Mouse (Mus musculus): ENCODE data around the gene Pde3a.

- TF ChIP-seq CTCF (IDR thresholded peaks at IDR 0.05; ENCODE audit: low read depth, low read length) (no peak), POLR2A (IDR thresholded peaks at IDR 0.05; ENCODE audit: insufficient read depth, low read length) (no peak)
Observed at GRCm38 (mm10) chr6:141541136-141541535, 292.1 kb downstream of the Pde3a start.

Data from ES-Bruce4 (cell line).